Mouse (Mus musculus): ENCODE results near the gene Wnt10a. TPM values are rescaled to one million over a fixed set of nuclear protein-coding genes. Genes with fewer than 3 reads are reported as not detected.

The Wnt10a gene
- 0.35 and 0.45 TPM in 2 replicates for polyA plus RNA-seq (2015; fragmentation: Nextera tagmentation; extraction: Ambion mirVana)

GRCm38 (mm10) chr1:74791249-74791648 is at the start of gene Wnt10a:
Gene Wnt10a, plus strand, starts transcription at chr1:74791516.
- Histone ChIP-seq H3K9me3 (no peaks in the 10 kb centered on the region), H3K4me3 (replicated peaks) (peak within 1 kb of the TSS; percentile 30), H3K4me1 (replicated peaks) (peaks cover 53% of the 10 kb centered on the region), H3K27me3 (peaks cover 99% of the 10 kb centered on the region), H3K4me2 (replicated peaks) (peak within 1 kb of the TSS; percentile 56), H3K27ac (no peak within 1 kb of the TSS), H3K9ac (replicated peaks) (peak within 1 kb of the TSS; percentile 51; the same call in 1 of the 2 replicates), H3K36me3 (no peaks in the 10 kb centered on the region)
- ATAC-seq = no peak
- WGBS = under 1% methylated on average over 11 of the region's 11 CpGs

GRCm38 (mm10) chr1:74747335-74747734 is 44.0 kb upstream of the Wnt10a start:
- no peak for ATAC-seq
- H3K27me3 ChIP-seq = peaks cover 22% of the 10 kb centered on the region
- no peak overlapping the region for H3K4me3 ChIP-seq (replicated peaks)
- H3K4me1 ChIP-seq (replicated peaks) = 0 out of 2 replicates have a peak, but pooled peaks cover 4% of the 10 kb centered on the region
- no peaks in the 10 kb centered on the region for H3K36me3 ChIP-seq
- H3K9me3 ChIP-seq = no peaks in the 10 kb centered on the region
- H3K4me2 ChIP-seq (replicated peaks) = no peak overlapping the region
- H3K27ac ChIP-seq = no peak overlapping the region
- WGBS = 77% methylated on average over 5 of the region's 5 CpGs
- H3K9ac ChIP-seq (replicated peaks) = no peak overlapping the region

GRCm38 (mm10) chr1:74748643-74749271 is 42.6 kb upstream of the Wnt10a start, which contains the start of gene Prkag3:
Gene Prkag3, minus strand, starts transcription at chr1:74749221.
- H3K36me3 ChIP-seq = no peaks in the 10 kb centered on the region
- H3K4me1 ChIP-seq (replicated peaks) = 0 out of 2 replicates have a peak, but pooled peaks cover 4% of the 10 kb centered on the region
- H3K27me3 ChIP-seq = peaks cover 22% of the 10 kb centered on the region
- WGBS = 10% methylated on average over 30 of the region's 30 CpGs
- ATAC-seq = peak; percentile 60; the same call in 1 of the 2 replicates
- H3K9ac ChIP-seq (replicated peaks) = 0 out of 2 replicates have a peak within 1 kb of the TSS, but pooled peaks have one; percentile 7
- H3K9me3 ChIP-seq = no peaks in the 10 kb centered on the region
- H3K4me2 ChIP-seq (replicated peaks) = peak within 1 kb of the TSS; percentile 43
- peak within 1 kb of the TSS; percentile 13; the same call in 1 of the 2 replicates for H3K4me3 ChIP-seq (replicated peaks)
- H3K27ac ChIP-seq = no peak within 1 kb of the TSS

GRCm38 (mm10) chr1:74749301-74749700 is 42.0 kb upstream of the Wnt10a start:
- 0 out of 2 replicates have a peak, but pooled peaks cover 4% of the 10 kb centered on the region for H3K4me1 ChIP-seq (replicated peaks)
- WGBS = 78% methylated on average over 7 of the region's 7 CpGs
- H3K4me3 ChIP-seq (replicated peaks) = no peak overlapping the region
- no peak overlapping the region for H3K4me2 ChIP-seq (replicated peaks)
- H3K9me3 ChIP-seq = no peaks in the 10 kb centered on the region
- no peak overlapping the region for H3K27ac ChIP-seq
- H3K27me3 ChIP-seq = peaks cover 22% of the 10 kb centered on the region
- no peaks in the 10 kb centered on the region for H3K36me3 ChIP-seq
- no peak overlapping the region for H3K9ac ChIP-seq (replicated peaks)
- ATAC-seq = no peak

- Histone ChIP-seq H3K36me3 (no peaks in the 10 kb centered on the region), H3K9me3 (no peaks in the 10 kb centered on the region), H3K4me3 (replicated peaks) (no peak overlapping the region), H3K4me2 (replicated peaks) (no peak overlapping the region), H3K4me1 (replicated peaks) (0 out of 2 replicates have a peak, but pooled peaks cover 4% of the 10 kb centered on the region), H3K9ac (replicated peaks) (no peak overlapping the region), H3K27me3 (peaks cover 22% of the 10 kb centered on the region), H3K27ac (no peak overlapping the region)
- WGBS = 85% methylated on average over 4 of the region's 4 CpGs
- ATAC-seq = no peak
Measured at GRCm38 (mm10) chr1:74750683-74751082, 40.6 kb upstream of the Wnt10a start.

GRCm38 (mm10) chr1:74752150-74752549 is 39.2 kb upstream of the Wnt10a start:
- Histone ChIP-seq H3K9me3 (no peaks in the 10 kb centered on the region), H3K27me3 (peaks cover 18% of the 10 kb centered on the region), H3K9ac (replicated peaks) (no peak overlapping the region), H3K36me3 (no peaks in the 10 kb centered on the region), H3K4me3 (replicated peaks) (no peak overlapping the region), H3K4me1 (replicated peaks) (0 out of 2 replicates have a peak, but pooled peaks cover 4% of the 10 kb centered on the region), H3K4me2 (replicated peaks) (no peak overlapping the region), H3K27ac (no peak overlapping the region)
- 88% methylated on average over 8 of the region's 8 CpGs for WGBS
- ATAC-seq = no peak

- Histone ChIP-seq H3K4me3 (replicated peaks) (no peak overlapping the region), H3K36me3 (no peaks in the 10 kb centered on the region), H3K9me3 (no peaks in the 10 kb centered on the region), H3K4me2 (replicated peaks) (no peak overlapping the region), H3K4me1 (replicated peaks) (0 out of 2 replicates have a peak, but pooled peaks cover 4% of the 10 kb centered on the region), H3K27ac (no peak overlapping the region), H3K9ac (replicated peaks) (no peak overlapping the region), H3K27me3 (peaks cover 11% of the 10 kb centered on the region)
- no peak for ATAC-seq
- 97% methylated on average over 3 of the region's 3 CpGs for WGBS
Measured at GRCm38 (mm10) chr1:74752833-74753232, 38.5 kb upstream of the Wnt10a start.

- Histone ChIP-seq H3K9me3 (no peaks in the 10 kb centered on the region), H3K27me3 (peaks cover 9% of the 10 kb centered on the region; the same call in 1 of the 2 replicates), H3K4me1 (replicated peaks) (0 out of 2 replicates have a peak, but pooled peaks cover 4% of the 10 kb centered on the region), H3K27ac (no peak overlapping the region), H3K4me3 (replicated peaks) (no peak overlapping the region), H3K9ac (replicated peaks) (no peak overlapping the region), H3K36me3 (no peaks in the 10 kb centered on the region), H3K4me2 (replicated peaks) (no peak overlapping the region)
- no peak for ATAC-seq
- 93% methylated on average over 8 of the region's 8 CpGs for WGBS
Measured at GRCm38 (mm10) chr1:74753266-74753974, 37.9 kb upstream of the Wnt10a start.

- no peak overlapping the region for H3K4me3 ChIP-seq (replicated peaks)
- H3K9me3 ChIP-seq = no peaks in the 10 kb centered on the region
- H3K9ac ChIP-seq (replicated peaks) = no peak overlapping the region
- no peak overlapping the region for H3K4me2 ChIP-seq (replicated peaks)
- no peak for ATAC-seq
- H3K27ac ChIP-seq = no peak overlapping the region
- H3K36me3 ChIP-seq = no peaks in the 10 kb centered on the region
- H3K27me3 ChIP-seq = peaks cover 2% of the 10 kb centered on the region; the same call in 1 of the 2 replicates
- H3K4me1 ChIP-seq (replicated peaks) = no peaks in the 10 kb centered on the region
- WGBS = 79% methylated on average over 5 of the region's 5 CpGs
Measured at GRCm38 (mm10) chr1:74754175-74754785, 37.0 kb upstream of the Wnt10a start.

- H3K9ac ChIP-seq (replicated peaks) = no peak overlapping the region
- peaks cover 24% of the 10 kb centered on the region for H3K27me3 ChIP-seq
- no peak overlapping the region for H3K4me2 ChIP-seq (replicated peaks)
- H3K36me3 ChIP-seq = no peaks in the 10 kb centered on the region
- no peaks in the 10 kb centered on the region for H3K9me3 ChIP-seq
- 26% methylated on average over 4 of the region's 4 CpGs for WGBS
- ATAC-seq = no peak
- no peak overlapping the region for H3K27ac ChIP-seq
- no peak overlapping the region for H3K4me3 ChIP-seq (replicated peaks)
- no peaks in the 10 kb centered on the region for H3K4me1 ChIP-seq (replicated peaks)
Measured at GRCm38 (mm10) chr1:74759773-74760172, 31.5 kb upstream of the Wnt10a start.

- H3K27me3 ChIP-seq = peaks cover 40% of the 10 kb centered on the region
- no peak overlapping the region for H3K4me3 ChIP-seq (replicated peaks)
- H3K9ac ChIP-seq (replicated peaks) = no peak overlapping the region
- no peaks in the 10 kb centered on the region for H3K4me1 ChIP-seq (replicated peaks)
- H3K36me3 ChIP-seq = no peaks in the 10 kb centered on the region
- no peak overlapping the region for H3K4me2 ChIP-seq (replicated peaks)
- H3K27ac ChIP-seq = no peak overlapping the region
- 7% methylated on average over 6 of the region's 6 CpGs for WGBS
- no peak for ATAC-seq
- H3K9me3 ChIP-seq = no peaks in the 10 kb centered on the region
Measured at GRCm38 (mm10) chr1:74763081-74763480, 28.2 kb upstream of the Wnt10a start.

Data from midbrain, embryonic 13.5 days (tissue).